Mouse (Mus musculus): ENCODE data around the gene Gng8. TPM values are rescaled to one million over a fixed set of nuclear protein-coding genes. Genes with fewer than 3 reads are reported as not detected.

Gene Gng8
- polyA plus RNA-seq (2012; ENCODE audit: low replicate concordance) = not detected in 2 replicates

DNA sequence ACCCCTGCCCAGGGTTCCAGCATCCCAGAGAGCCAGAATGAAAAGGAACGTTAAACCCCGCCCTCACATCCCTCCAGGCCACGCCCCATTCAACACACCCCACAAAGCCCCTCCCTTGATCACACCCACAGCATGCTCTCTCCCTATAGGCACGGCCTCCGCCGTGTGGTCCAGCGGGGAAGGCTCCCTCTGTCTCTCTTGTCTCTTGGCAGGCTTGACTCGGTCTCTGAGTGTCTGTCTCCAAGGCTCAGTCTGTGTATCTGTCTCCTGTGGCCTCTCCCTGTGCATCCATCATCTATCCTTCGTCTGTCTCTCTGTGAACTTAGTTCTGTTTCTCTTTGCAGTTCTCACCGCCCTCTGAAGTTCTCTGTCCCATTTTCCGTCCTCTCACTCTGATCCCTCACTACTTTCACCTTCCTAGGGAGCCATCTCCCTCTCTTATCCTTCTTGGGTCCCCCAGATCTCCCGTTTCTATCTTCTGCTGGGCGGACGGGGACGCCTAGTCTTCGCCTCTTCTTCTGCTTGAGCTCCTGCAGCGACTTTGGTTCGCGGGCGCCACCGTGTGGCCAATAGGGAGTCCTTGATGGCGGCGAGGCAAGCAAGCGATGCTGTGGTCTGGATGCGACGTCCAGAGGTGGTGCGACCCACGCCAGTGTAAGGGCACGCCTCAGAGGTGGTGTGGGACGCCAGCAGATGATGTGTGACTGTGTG is at the start of gene Gng8:
Gene Gng8 (plus strand): TSS at position 146 of the 711 bp plus-strand sequence.

GRCm38 (mm10) chr7:16842645-16843063 is 48.9 kb upstream of the Gng8 start, which contains the start of gene Prkd2:
TSS of gene Prkd2 (plus strand) at chr7:16842902.

DNA sequence AGATGAGACGGTGACA is 16.5 kb upstream of the Gng8 start, which contains the start of gene Dact3:
Gene Dact3 (plus strand): TSS at position 8 of the 16 bp plus-strand sequence.

DNA sequence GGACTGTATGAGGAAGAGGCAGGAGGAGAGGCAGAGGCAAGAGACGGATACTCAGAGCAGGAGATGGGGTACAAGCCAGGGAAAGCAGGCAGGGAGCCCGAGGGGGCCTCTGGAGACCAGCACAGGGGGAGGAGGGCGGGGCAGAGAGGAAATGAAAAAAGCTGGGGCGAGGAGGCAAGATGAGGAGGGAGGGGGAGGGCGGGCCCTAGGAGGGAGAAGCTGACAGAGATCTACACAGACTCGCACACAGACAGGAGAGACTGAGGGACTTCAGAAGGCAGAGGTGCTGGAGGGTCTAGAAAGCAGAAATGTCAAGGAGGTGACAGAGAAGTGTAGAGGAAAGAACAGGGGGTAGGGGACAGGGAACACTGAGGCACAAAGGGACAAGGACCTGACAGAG is 14.7 kb downstream of the Gng8 start, which contains the start of gene Ptgir:
Gene Ptgir (plus strand): TSS at position 210 of the 400 bp plus-strand sequence.

GRCm38 (mm10) chr7:16924037-16924834 is 32.6 kb downstream of the Gng8 start, which contains the start of gene Calm3:
TSS of gene Calm3 (minus strand) at chr7:16924114.

GRCm38 (mm10) chr7:16944061-16944807 is 52.6 kb downstream of the Gng8 start, which contains the start of gene Pnmal2:
TSS of gene Pnmal2 (plus strand) at chr7:16944682.

Other genes starting within 250 kb of the Gng8 start
- gene Ceacam15, start 216.1 kb upstream of the Gng8 start, polyA plus RNA-seq (2012; ENCODE audit: low replicate concordance) = not detected in 2 replicates
- not detected in 2 replicates for gene Ceacam9, start 169.9 kb upstream of the Gng8 start, polyA plus RNA-seq (2012; ENCODE audit: low replicate concordance)
- 337 and 641 TPM in 2 replicates for gene Ap2s1, start 153.4 kb upstream of the Gng8 start, polyA plus RNA-seq (2012; ENCODE audit: low replicate concordance)
- gene Slc1a5, start 110.4 kb upstream of the Gng8 start, polyA plus RNA-seq (2012; ENCODE audit: low replicate concordance) = 57.8 and 110 TPM in 2 replicates
- gene Strn4, start 75.9 kb upstream of the Gng8 start, polyA plus RNA-seq (2012; ENCODE audit: low replicate concordance) = 110 and 114 TPM in 2 replicates
- gene Fkrp, start 75.1 kb upstream of the Gng8 start, polyA plus RNA-seq (2012; ENCODE audit: low replicate concordance) = 34.4 and 47.5 TPM in 2 replicates
- 33.2 and 65.6 TPM in 2 replicates for gene Prkd2, start 48.9 kb upstream of the Gng8 start, polyA plus RNA-seq (2012; ENCODE audit: low replicate concordance)
- 0.61 and 1.2 TPM in 2 replicates for gene Dact3, start 16.5 kb upstream of the Gng8 start, polyA plus RNA-seq (2012; ENCODE audit: low replicate concordance)
- 0.28 and 0.76 TPM in 2 replicates for gene Ptgir, start 14.7 kb downstream of the Gng8 start, polyA plus RNA-seq (2012; ENCODE audit: low replicate concordance)
- 1,517 and 1,958 TPM in 2 replicates for gene Calm3, start 32.3 kb downstream of the Gng8 start, polyA plus RNA-seq (2012; ENCODE audit: low replicate concordance)
- 0.15 TPM in 1 of 2 replicates, not detected in the other for gene Pnmal2, start 52.9 kb downstream of the Gng8 start, polyA plus RNA-seq (2012; ENCODE audit: low replicate concordance)
- gene Pnmal1, start 67.9 kb downstream of the Gng8 start, polyA plus RNA-seq (2012; ENCODE audit: low replicate concordance) = 0.09 TPM in 1 of 2 replicates, not detected in the other
- 0.12 and 0.33 TPM in 2 replicates for gene Gm42372, start 91.3 kb downstream of the Gng8 start, polyA plus RNA-seq (2012; ENCODE audit: low replicate concordance)
- 0.12 and 0.42 TPM in 2 replicates for gene Ccdc8, start 100.9 kb downstream of the Gng8 start, polyA plus RNA-seq (2012; ENCODE audit: low replicate concordance)
- 104 and 116 TPM in 2 replicates for gene Ppp5c, start 136.1 kb downstream of the Gng8 start, polyA plus RNA-seq (2012; ENCODE audit: low replicate concordance)
- 6.1 and 9.2 TPM in 2 replicates for gene Hif3a, start 170.6 kb downstream of the Gng8 start, polyA plus RNA-seq (2012; ENCODE audit: low replicate concordance)
- not detected in 2 replicates for gene Psg16, start 182.3 kb downstream of the Gng8 start, polyA plus RNA-seq (2012; ENCODE audit: low replicate concordance)